Mouse (Mus musculus): ENCODE measurements around the gene Hsd17b3.

DNA sequence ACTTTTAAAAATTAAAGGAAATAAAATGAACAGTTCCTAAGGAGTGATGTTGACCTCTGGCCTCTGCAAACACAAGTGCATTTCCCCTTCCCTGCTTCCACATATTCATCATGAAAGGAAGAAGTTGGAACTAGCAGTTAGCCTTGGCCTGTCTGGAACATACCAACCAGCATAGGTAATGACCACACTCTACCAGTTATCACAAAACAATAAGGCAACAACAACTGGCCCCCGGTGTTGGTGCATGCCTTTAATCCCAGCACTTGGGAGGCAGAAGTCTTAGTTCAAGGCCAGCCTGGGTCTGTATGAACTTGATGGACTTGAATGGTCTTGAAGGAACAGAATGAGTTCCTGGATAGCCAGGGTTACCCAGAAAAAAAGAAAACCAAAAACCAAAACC, 21.4 kb upstream of the Hsd17b3 start:
- TF ChIP-seq CTCF (IDR thresholded peaks at IDR 0.05; ENCODE audit: borderline replicate concordance, extremely low read depth, insufficient read depth, insufficient read length), result no peak
- no peak for TF ChIP-seq POLR2A (IDR thresholded peaks at IDR 0.05; ENCODE audit: borderline replicate concordance, extremely low read depth, insufficient read depth, insufficient read length, poor library complexity, severe bottlenecking)
